Mouse (Mus musculus) liver, adult 2 months (tissue): ENCODE results near the gene Gngt2.

Experiments
- CTCF ChIP-seq: fragments of 200-500 bp; IDR thresholded peaks from 2 replicates; pipeline ENCODE4 v1.5.1; 2011; ENCODE audit warnings: low read depth, low read length, control low read depth
- POLR2A ChIP-seq: fragments of 200-500 bp; IDR thresholded peaks from 2 replicates; pipeline ENCODE4 v1.6.1; 2011; ENCODE audit warnings: low read length, control low read depth; ENCODE audit not compliant: insufficient read depth; ENCODE audit errors: extremely low read depth

- TF ChIP-seq CTCF (no peak), POLR2A (no peak)
Observed at GRCm38 (mm10) chr11:95838598-95838997, 1.6 kb downstream of the Gngt2 start.
